Mouse (Mus musculus) layer of hippocampus, adult 2 months (tissue): ENCODE results near the gene Ift52. TPM values are rescaled to one million over a fixed set of nuclear protein-coding genes. Genes with fewer than 3 reads are reported as not detected.

Source experiments
- DNase-seq, 2 experiments: peaks; one replicate each; pipeline ENCODE4 v3.0.0; 2022; ENCODE audit warnings: low spot score in 2 of 2
- H3K27ac ChIP-seq: fragments of 200-600 bp; 2 replicates; pipeline ENCODE4 v1.8.1; 2022
- H3K4me3 ChIP-seq: fragments of 200-600 bp; 2 replicates; pipeline ENCODE4 v1.8.1; 2022; ENCODE audit warnings: mild to moderate bottlenecking
- CTCF ChIP-seq: fragments of 200-600 bp; conservative IDR thresholded peaks from 2 replicates; pipeline ENCODE4 v1.8.1; 2022; ENCODE audit warnings: antibody characterized with exemption, mild to moderate bottlenecking, moderate library complexity
- long read RNA-seq, 2 experiments: library from polyadenylated mRNA; stranded (forward); transcript quantifications; one replicate each; pipeline ENCODE4 v2.0.0; 2021; ENCODE audit warnings: borderline mapping rate in 2 of 2
- total RNA-seq, 2 experiments: library from RNA; stranded (reverse); gene quantifications; 2 replicates each; pipeline ENCODE4 v1.2.3; 2021

Gene Ift52
- total RNA-seq = 10 to 100 TPM; 28.4 to 31.3 TPM
- long read RNA-seq, experiment 1, transcript Ift52-201 (13 exons, 2,248 nt) = major isoform, 15 of 20 reads
- long read RNA-seq, experiment 1, partial matches to known transcripts = 2 of 20 reads
- long read RNA-seq, experiment 1, other reads (novel, unspliced or antisense) = 3 of 20 reads
- long read RNA-seq, experiment 2, transcript Ift52-201 (13 exons, 2,248 nt) = major isoform, 17 of 23 reads
- long read RNA-seq, experiment 2, partial matches to known transcripts = 1 of 23 reads
- long read RNA-seq, experiment 2, other reads (novel, unspliced or antisense) = 5 of 23 reads

- Histone ChIP-seq H3K27ac (peak within 1 kb of the TSS; percentile 94), H3K4me3 (peak within 1 kb of the TSS; percentile 99)
- no peak for TF ChIP-seq CTCF
- DNase-seq = peak; percentile 90 to 94
These were observed at the start of gene Ift52 for GRCm38 (mm10) chr2:163016916-163017743. Ift52 (plus strand) TSS chr2:163017354.

GRCm38 (mm10) chr2:162968357-162968756, 48.8 kb upstream of the Ift52 start:
- TF ChIP-seq CTCF = peak; percentile 74
- peak in 1 of 2 experiments; percentile 37 for DNase-seq
- Histone ChIP-seq H3K27ac (no peak overlapping the region), H3K4me3 (no peak overlapping the region)

GRCm38 (mm10) chr2:162969101-162969500, 48.1 kb upstream of the Ift52 start:
- no peak overlapping the region for H3K27ac ChIP-seq
- H3K4me3 ChIP-seq = no peak overlapping the region
- no peak for TF ChIP-seq CTCF
- no peak for DNase-seq

DNA sequence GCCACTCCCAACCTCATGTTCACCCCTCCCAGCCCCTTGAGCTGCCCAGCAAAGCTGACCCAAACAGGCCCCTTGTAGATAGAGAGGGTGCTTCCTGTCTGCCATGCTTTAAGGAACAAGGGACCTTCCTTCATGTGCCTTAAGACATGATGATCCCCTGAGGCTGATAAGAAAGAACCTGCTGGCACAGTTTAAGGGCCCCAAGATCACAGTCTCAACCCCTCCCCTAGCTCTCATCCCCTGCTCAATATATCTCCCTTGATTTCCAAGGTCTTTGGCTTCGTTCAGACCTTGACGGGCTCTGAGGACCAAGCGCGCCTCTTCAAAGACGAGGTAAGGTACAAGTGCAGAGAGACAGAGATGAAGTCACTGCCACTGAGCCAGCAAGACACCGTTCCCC, 46.3 kb upstream of the Ift52 start:
- TF ChIP-seq CTCF = no peak
- Histone ChIP-seq H3K4me3 (no peak overlapping the region), H3K27ac (no peak overlapping the region)
- no peak for DNase-seq

DNA sequence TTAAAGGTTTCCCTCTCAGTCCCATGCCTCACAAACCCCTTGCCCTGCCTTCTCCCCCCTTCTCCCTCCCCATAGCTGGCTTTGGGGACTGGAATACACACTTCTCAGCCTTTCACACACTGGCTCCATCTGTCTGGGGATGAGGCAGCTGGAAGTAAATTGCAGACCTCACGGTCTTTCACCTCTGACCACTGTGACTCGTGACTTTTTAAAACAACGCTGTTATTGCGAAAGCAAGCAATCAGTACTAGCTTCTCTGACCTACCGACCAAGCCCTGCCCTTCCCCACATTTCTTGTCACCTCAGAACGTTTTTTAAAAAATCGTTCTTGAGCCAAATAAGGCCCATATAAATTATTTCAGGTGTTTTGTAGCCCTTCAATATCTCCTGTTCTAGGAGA, 44.4 kb upstream of the Ift52 start:
- Histone ChIP-seq H3K4me3 (no peak overlapping the region), H3K27ac (no peak overlapping the region)
- no peak for DNase-seq
- no peak for TF ChIP-seq CTCF

DNA sequence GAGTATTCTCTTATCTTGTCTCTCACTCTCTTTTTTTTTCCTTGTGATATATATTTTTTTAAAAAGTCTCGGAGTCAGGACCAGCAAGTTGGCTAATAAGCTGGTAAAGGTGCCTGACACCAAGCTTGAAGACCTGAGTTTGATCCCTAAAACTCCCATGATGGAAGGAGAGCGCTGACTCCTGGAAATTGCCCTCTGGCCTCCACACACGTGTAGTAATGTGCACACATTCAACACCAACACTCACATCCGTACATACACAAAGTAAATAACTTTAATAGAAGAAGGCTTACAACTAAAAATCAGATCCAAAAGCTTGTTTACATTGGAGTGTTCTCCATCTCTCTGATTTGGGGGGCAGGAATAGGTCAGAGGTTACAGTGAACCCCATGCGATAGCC, 43.9 kb upstream of the Ift52 start:
- DNase-seq = no peak
- Histone ChIP-seq H3K4me3 (no peak overlapping the region), H3K27ac (no peak overlapping the region)
- no peak for TF ChIP-seq CTCF

- no peak for DNase-seq
- H3K27ac ChIP-seq = no peak overlapping the region; the same call in 1 of the 2 replicates
- no peak overlapping the region for H3K4me3 ChIP-seq
- no peak for TF ChIP-seq CTCF
These were observed 43.5 kb upstream of the Ift52 start for GRCm38 (mm10) chr2:162973637-162974036.

- no peak for TF ChIP-seq CTCF
- no peak overlapping the region for H3K4me3 ChIP-seq
- peak overlapping the region; percentile 61; the same call in 1 of the 2 replicates for H3K27ac ChIP-seq
- peak in 1 of 2 experiments; percentile 41 for DNase-seq
These were observed 41.9 kb upstream of the Ift52 start for GRCm38 (mm10) chr2:162975157-162975775.

DNA sequence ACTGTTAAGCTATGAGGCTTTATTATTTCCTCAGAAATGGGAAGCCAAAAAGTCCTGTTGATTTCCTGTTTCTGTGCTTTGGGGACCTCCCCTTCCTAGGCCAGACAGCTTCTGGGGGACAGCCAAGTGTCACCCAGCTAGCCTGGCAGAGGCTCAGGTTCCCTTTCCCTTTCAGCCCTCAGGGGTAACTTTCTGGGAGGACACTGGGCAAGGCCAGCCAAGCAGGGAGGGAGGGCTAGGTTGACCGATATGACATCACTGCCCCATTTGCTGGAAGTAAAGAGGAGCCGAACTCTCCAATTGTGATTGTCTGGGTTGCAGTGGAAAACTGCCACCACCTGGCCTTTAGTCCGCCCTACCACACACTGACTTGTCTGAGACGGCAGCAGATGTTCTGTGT, 41.2 kb upstream of the Ift52 start:
- no peak overlapping the region for H3K4me3 ChIP-seq
- TF ChIP-seq CTCF = no peak
- 0 out of 2 replicates have a peak overlapping the region, but pooled peaks have one; percentile 18 for H3K27ac ChIP-seq
- DNase-seq = no peak

DNA sequence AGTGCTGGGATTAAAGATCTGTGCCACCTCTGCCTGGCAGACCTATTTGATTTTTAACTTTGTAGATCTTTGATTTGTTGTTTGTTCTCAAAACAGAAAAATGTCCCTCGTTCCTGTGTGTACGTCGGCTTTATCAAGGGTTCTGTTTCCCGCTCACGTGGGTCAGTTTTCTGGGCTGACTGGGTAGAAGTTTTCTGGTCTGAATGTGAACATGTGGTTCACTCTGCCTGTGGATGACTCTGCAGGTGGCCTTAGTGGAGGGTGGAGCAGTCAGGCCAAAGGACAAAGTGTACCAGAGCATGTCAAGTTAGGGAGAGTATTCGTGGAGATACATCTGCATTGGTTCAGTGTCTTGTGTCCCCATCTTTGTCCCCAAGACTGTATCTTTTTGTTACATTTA, 32.8 kb upstream of the Ift52 start:
- H3K4me3 ChIP-seq = no peak overlapping the region
- no peak for DNase-seq
- no peak overlapping the region for H3K27ac ChIP-seq
- no peak for TF ChIP-seq CTCF

GRCm38 (mm10) chr2:162985923-162986322, 31.2 kb upstream of the Ift52 start:
- DNase-seq = no peak
- no peak overlapping the region for H3K4me3 ChIP-seq
- no peak overlapping the region for H3K27ac ChIP-seq
- TF ChIP-seq CTCF = no peak

DNA sequence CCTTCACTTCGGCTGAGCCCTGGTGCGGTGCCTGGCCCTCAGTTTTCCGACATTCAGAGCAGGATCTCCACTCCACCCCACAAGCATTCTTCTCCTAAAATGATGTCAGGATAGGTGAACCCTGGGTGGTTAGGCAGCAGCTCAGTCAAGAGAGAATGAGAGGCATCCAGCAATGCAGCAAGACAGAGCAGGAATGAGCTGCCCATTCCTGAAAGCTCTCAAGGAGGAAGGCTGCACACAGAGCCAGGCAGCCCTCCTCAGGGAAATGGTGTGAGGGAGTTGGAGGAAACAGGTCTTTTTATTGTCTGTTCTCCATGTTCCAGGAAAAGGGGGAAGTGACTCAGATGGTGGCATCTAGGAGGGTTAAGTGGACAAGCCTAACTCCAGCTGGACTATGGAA, 30.4 kb upstream of the Ift52 start:
- no peak for TF ChIP-seq CTCF
- no peak overlapping the region for H3K27ac ChIP-seq
- no peak overlapping the region for H3K4me3 ChIP-seq
- no peak for DNase-seq

- H3K27ac ChIP-seq = no peak within 1 kb of the TSS
- no peak for TF ChIP-seq CTCF
- no peak within 1 kb of the TSS for H3K4me3 ChIP-seq
- DNase-seq = no peak
These were observed 29.9 kb upstream of the Ift52 start, which contains the start of gene Sgk2 for GRCm38 (mm10) chr2:162987218-162987617. Sgk2 (plus strand) TSS chr2:162987330.
